Mouse (Mus musculus) liver, adult 2 months (tissue): ENCODE measurements around the gene Gm49387.

Experiments
- CTCF ChIP-seq: fragments of 200-500 bp; IDR thresholded peaks from 2 replicates; pipeline ENCODE4 v1.5.1; 2011; ENCODE audit warnings: low read depth, low read length, control low read depth
- POLR2A ChIP-seq: fragments of 200-500 bp; IDR thresholded peaks from 2 replicates; pipeline ENCODE4 v1.6.1; 2011; ENCODE audit warnings: low read length, control low read depth; ENCODE audit not compliant: insufficient read depth; ENCODE audit errors: extremely low read depth

- TF ChIP-seq POLR2A (no peak), CTCF (no peak)
Observed at GRCm38 (mm10) chr14:31653101-31653875, 12.6 kb upstream of the Gm49387 start.
